Mouse (Mus musculus): ENCODE results near the gene Jak3.
"Not testable (repeated sequence)": the region's sequence is repeated elsewhere in the genome, so short reads cannot be mapped to it uniquely, and the experiment has no call there.

Gene Jak3

DNA sequence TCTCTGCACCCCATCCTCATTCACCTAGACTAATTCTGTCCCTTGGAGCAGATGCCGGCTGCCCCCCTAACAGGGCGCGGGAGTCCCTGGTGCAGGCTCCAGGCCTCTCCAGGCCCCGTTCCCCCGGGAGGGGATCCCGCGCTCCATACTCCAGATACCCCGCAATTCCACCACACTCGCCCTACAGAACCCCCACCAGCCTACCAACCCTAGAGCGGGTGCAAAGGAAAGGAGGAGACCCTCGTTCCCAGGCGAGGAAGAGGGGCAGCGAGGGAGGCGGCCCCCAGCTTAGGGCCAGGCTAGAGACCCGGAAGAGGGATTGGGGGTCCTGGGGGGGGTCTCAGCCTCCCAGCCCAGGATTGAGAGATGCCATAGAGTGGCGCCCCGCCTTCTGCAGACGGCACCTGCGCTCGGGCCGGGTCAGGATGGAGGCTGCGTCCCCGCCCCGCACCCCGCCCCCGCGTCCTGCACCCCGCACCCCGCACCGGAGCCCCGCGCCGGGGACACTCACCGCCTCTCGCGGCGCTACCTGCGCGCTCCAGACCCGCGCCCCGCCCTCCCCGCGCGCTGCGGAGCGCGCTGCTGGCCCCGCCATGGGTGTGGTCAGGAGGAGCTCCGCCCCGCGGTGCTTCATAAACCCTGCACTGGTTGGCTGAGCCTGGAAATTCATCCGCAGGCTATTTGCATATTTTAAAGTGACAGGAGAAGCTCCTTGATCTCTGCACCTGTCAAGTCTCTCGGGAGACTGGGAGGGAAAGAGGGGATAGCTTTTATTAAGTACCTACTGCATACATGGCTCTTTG lies 49.2 kb downstream of the Jak3 start, which contains the start of gene Fcho1:
TSS of gene Fcho1 (minus strand) at position 595 of the 803 bp plus-strand sequence.
- peak; percentile 83 to 88 for DNase-seq

DNA sequence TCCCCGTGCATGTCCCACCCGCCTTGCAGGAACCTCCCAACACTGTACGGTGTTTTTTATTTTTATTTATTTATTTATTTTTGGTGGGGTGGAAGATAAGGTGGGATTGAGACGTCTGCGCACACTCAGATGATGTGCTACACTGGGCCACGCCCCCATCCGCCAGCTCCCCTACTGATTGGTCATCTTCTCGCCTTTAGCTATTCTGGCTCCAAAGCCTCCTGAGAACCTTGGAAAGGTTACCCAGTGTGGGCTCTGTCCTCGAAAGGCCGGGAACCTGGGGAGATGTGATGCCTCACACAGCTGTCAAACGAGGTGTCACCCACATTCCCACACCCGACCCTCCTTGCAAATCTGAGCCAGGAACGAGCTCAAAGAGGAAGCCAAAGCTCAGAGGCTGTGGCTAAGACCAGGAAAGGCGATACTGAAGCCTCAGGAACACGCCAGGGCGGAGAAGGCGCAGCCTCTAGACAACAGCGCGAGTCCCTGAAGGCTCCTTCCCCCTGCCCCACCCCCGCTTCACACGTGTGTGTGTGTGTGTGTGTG lies 52.2 kb downstream of the Jak3 start:
- no peak for DNase-seq

DNA sequence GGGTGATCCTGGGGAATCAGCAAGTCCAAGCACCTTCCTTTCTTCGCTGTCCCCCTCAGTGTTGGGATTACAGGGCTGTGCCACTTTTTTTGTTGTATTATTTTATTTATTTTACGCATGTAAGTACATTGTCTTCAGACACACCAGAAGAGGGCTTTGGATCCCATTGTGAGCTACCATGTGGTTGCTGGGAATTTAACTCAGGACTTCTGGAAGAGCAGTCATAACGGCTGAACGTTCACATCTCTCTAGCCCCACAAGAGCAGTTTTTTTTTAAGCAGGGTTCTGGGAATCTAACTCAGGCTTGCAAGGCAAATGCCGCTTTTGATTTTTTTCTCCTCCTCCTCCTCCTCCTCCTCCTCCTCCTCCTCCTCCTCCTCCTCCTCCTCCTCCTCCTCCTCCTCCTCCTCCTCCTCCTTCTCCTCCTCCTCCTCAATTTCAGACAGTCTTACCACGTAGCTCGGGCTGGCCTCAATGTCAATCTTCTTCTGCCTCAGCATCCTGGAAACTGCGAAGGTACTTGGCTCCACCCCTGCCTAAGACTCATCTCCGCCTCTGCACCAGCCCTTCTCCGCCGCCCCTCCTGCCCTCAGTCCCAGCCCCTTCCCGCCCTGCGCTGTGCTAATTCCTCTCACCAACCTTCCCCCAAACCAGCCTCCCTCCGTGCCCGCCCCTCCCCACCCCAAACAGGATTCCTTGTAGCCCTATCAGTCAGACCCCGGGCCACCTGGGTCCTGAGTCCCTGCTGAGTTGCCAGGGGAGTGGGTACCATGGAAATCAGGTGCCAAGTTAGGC lies 52.9 kb downstream of the Jak3 start:
- DNase-seq = peak; percentile 48 to 64

DNA sequence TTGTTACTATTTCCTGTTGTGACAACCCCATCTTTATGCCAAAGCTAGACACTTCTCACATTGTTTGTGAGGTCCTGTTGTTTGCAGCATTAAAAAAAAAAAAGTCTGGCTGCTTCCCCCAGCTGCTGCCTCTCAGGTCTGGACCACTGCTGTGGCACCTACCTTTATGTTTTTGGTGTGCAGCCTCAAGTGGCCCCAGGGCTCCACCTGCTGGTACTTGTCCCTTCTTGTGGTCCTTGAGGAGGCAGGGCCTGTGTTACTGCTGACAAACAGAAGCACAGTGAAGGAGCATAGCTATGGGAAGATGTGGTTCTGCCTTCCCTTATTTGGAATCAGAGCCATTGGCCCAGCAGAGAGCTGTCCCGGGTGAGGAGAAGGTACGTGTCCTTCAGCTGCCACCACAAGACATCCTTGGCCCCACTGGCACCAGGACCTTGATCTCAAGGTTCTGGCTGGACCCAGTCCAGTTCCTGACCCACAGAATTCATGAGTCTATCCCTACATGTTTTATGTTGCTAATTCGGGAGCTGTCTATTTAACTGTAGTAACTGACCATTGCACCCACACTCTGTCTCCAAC lies 55.6 kb downstream of the Jak3 start:
- DNase-seq = peak; percentile 56 to 64

DNA sequence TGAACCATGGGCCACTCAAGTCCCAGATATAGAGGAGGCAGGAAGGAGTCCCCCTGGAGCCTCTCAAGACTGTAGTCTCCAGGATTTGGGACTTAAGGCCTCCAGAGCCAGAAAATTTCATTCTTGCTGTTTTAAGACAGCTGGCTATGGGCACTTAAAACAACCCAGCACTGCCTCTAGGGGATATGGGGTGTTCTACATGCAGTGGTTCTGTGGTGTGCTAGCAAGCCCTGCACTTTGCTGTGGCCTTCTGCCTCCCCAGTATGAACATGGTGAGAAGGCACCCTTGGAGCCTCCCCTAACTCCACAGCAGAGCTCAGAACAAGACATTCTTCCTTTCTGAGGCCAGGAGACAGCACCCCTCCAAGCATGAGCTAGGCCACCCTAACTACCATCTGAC lies 62.2 kb downstream of the Jak3 start:
- not testable (repeated sequence) for DNase-seq
